Mouse (Mus musculus) embryonic stem cell, embryonic (primary cell): ENCODE measurements around the gene Lysmd3.

Source experiments
- CTCF ChIA-PET, 4 experiments: fragments of 300-600 bp in 2 of 4; fragments of 350-600 bp in 2 of 4; sonication (Branson Sonifier 250); formaldehyde crosslinking; loops; one replicate each; lab custom pipeline; 2022; ENCODE audit warnings: inconsistent platforms in 2 of 4; lab: Charles Lee
- POLR2A ChIA-PET, 4 experiments: fragments of 300-600 bp in 2 of 4; fragments of 350-600 bp in 2 of 4; sonication (Branson Sonifier 250); formaldehyde crosslinking; loops; one replicate each; lab custom pipeline; 2022; ENCODE audit warnings: antibody characterized with exemption in 4 of 4, inconsistent platforms in 1 of 4; lab: Charles Lee

Gene Lysmd3

DNA sequence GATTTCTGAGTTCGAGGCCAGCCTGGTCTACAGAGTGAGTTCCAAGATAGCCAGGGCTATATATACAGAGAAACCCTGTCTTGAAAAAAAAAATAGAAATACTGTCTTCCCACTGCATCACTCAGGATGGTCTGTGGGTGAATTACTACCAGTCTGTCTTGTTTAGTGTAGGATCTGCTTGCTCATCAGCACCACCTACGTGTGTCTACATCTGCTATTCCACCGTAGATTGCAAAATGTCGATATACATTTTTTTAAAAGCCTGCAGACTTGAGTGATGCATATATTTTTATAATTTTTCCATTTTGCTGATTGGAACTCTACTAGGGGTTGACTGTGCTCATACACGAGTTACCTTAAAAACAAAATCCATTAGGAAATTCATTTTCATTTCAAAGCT is 48.8 kb downstream of the Lysmd3 start:
- ChIA-PET CTCF (no interaction called here), POLR2A (interaction anchor here in 2 of 4 experiments (0.6 to 1.5 kb wide), 2 partner anchors 22 to 765 kb away, joined by 4 to 5 read pairs; no protein-coding TSS in a partner anchor)

DNA sequence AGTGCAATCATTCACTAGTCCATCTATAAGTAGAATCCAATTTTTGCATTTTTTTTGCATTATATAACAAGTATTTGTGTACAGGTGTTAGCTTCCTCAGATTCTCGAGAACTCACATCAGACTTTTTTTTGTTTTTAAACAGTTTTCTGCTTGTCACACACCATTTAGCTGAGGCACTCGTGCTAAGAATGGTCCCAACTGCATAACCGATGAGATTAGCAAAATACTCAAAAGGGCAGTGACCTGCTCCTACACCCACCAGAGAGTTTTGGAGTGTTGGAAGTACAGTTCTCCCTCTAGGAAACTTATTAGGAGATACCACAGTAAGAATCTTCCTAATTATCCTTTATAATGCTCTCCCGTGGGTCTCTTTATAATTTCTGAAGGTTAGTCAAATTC is 52.3 kb downstream of the Lysmd3 start:
- ChIA-PET POLR2A (interaction anchor here (0.6 to 4.8 kb wide), 24 partner anchors 9 to 827 kb away, joined by 3 to 53 read pairs (median 10); partner anchors contain the start of genes Arrdc3 (in 2 of the 4) and Lysmd3 (in 2 of the 4)), CTCF (interaction anchor here in 2 of 4 experiments (0.7 to 1.4 kb wide), 2 partner anchors 21 to 31 kb away, joined by 3 to 7 read pairs; no protein-coding TSS in a partner anchor)

DNA sequence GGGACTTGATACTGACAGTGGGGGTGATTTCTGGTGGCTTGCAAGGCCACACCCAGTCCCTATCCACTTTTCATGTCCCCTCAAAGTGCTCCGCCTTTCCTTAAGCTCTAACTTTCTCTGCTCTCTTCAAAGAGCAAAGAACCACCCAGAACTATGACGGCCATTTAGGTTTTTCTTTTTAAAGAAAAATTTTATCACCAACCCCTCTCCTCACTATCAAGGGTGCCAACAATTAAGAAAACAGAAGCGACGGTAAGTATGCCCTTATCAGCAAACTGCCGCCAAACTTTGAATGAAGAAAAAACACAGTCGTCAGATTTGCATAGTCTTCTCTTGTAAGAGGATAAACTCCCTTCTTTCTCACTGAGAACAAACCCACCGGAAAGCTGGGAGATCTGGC is 52.8 kb downstream of the Lysmd3 start:
- POLR2A ChIA-PET: interaction anchor here in 3 of 4 experiments (0.7 to 4.8 kb wide), 47 partner anchors 9 to 827 kb away, joined by 3 to 53 read pairs (median 7); partner anchors contain the start of genes Arrdc3 (in 3 of the 3), Lysmd3 (in 2 of the 3) and Cetn3 (in 1 of the 3)
- CTCF ChIA-PET: interaction anchor here (0.6 to 1.4 kb wide), 5 partner anchors 20 to 69 kb away, joined by 3 to 7 read pairs (median 3); no protein-coding TSS in a partner anchor

DNA sequence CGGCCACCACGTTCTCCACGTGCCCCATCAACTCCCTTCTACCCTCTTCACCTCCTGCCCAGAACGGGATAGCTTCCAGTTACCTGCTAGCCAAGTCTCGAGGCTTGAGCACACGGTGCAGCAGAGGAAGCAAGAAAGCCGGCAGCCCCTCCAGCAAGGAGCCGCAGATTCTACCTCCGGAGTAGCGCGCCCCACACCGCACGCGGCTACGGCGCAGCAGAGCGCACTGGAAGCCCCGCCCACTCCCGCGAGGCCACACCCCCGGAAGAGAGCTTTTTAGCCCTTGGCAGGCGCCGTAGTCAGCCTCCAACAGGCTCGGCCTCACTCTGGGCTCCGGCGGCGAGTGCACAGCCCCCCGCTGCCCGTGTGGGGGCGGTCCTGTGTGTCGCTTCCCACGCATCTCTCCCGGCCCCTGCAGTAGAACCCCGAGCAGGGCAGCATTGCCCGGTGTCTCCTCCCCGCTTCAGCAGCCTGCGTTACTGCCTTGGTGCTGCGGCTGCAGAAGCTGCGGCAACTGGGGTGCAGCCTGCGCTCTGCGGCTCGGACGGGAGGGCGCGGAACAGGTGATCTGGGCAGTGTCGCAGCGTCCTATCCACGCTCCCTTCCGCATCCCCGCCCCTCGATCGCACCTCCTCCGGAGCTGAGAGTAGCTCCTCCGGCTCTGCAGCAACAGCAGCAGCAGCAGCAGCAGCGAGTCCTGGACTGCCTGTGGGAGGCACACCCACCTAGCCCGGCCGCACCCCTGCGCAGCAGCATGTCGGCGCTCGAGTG is 53.5 kb downstream of the Lysmd3 start, which contains the start of the genes Polr3g and Mblac2:
Gene Polr3g, minus strand, starts transcription at position 239 of the 771 bp plus-strand sequence.
Gene Mblac2, plus strand, starts transcription at position 567 of the 771 bp plus-strand sequence.
- ChIA-PET POLR2A (interaction anchor here (0.6 to 4.8 kb wide), 58 partner anchors 8 to 828 kb away, joined by 3 to 53 read pairs (median 5); partner anchors contain the start of genes Arrdc3 (in 3 of the 4), Lysmd3 (in 2 of the 4), Adgrv1 (in 1 of the 4) and Cetn3 (in 1 of the 4)), CTCF (interaction anchor here in 3 of 4 experiments (0.5 to 1.4 kb wide), 6 partner anchors 14 to 836 kb away, joined by 3 to 6 read pairs (median 3); no protein-coding TSS in a partner anchor)

DNA sequence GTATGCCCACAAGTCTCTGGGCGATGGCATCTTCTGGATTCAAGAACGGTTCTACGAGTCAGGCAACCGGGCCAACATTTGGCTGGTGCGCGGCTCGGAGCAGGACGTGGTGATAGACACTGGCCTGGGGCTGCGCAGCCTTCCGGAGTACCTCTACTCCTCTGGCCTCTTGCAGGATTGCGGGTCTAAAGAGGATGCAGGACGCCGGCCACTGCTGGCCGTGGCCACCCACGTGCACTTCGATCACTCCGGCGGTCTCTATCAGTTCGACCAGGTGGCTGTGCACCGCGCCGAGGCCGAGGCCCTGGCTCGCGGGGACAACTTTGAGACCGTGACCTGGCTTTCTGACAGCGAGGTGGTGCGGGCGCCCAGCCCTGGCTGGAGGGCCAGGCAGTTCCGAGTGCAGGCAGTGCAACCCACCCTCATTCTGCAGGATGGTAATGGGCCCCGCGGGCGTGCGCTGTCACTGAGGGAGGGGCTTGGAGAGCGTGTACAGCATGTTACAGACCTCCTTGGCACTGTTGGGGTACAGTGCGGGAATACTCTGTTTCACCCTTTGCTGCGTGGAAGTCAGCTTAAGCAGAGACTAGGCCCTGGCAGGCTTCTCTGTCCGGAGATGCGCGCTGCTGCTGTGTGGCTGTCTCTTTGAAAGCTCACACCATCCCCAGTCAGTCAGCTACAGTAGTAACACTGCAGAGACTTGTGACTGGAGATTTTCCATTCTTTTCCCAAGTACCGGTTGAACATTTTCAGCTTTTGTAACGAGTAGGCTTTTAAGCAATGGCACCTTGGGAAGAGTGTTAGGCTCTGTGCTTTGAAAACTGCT is 54.3 kb downstream of the Lysmd3 start:
- POLR2A ChIA-PET: interaction anchor here (0.6 to 4.8 kb wide), 53 partner anchors 7 to 829 kb away, joined by 3 to 53 read pairs (median 5); partner anchors contain the start of genes Arrdc3 (in 3 of the 4), Lysmd3 (in 2 of the 4), Adgrv1 (in 1 of the 4) and Cetn3 (in 1 of the 4)
- CTCF ChIA-PET: interaction anchor here in 2 of 4 experiments (0.5 to 1.4 kb wide), 4 partner anchors 9 to 837 kb away, joined by 3 to 6 read pairs (median 4); no protein-coding TSS in a partner anchor

DNA sequence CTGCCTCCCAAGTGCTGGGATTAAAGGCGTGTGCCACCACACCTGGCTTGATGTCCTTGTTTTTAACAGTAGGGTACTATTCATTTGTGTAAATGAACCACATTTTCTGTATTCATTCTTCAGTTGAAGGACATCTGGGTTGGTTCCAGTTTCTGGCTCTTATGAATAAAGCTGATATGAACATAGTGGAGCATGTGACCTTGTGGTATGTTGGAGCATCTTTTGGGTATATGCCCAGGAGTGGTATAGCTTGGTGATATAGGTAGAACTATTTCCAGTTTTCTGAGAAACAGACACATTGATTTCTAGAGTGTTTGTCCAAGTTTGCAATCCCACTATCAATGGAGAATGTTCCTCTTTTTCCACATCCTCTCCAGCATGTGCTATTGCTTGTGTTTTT is 56.4 kb downstream of the Lysmd3 start:
- POLR2A ChIA-PET: interaction anchor here in 1 of 4 experiments (1.3 to 1.5 kb wide), 2 partner anchors 14 to 41 kb away, joined by 3 to 5 read pairs; no protein-coding TSS in a partner anchor
- CTCF ChIA-PET: no interaction called here
